Mouse (Mus musculus) left cerebral cortex, postnatal 4 days (tissue): ENCODE measurements around the gene Mcf2l. TPM values are rescaled to one million over a fixed set of nuclear protein-coding genes. Genes with fewer than 3 reads are reported as not detected.

Experiments used
- DNase-seq: peaks from one replicate; pipeline ENCODE4 v3.0.0-alpha.2; 2022
- intact Hi-C: fragments of 180-260 bp; cut with DNase I; formaldehyde crosslinking; loops from one replicate; pipeline ENCODE4 v1.15.1; 2025
- total RNA-seq, 2 experiments: library from RNA; stranded (reverse); gene quantifications; 2 replicates each; pipeline ENCODE4 v1.2.3; 2021

Mcf2l gene
- total RNA-seq, 2 experiments from 2014 or later = 399 to 404 TPM

- intact Hi-C loops = no loop called here
- peak; percentile 60 for DNase-seq
These were observed 74.3 kb downstream of the Mcf2l start for GRCm38 (mm10) chr8:12947604-12948573.

- peak; percentile 72 for DNase-seq
- intact Hi-C loops = no loop called here
These were observed 75.0 kb downstream of the Mcf2l start for GRCm38 (mm10) chr8:12948574-12948961.

- DNase-seq = no peak
- intact Hi-C loops = no loop called here
These were observed 77.5 kb downstream of the Mcf2l start for GRCm38 (mm10) chr8:12951051-12951630.

- no peak for DNase-seq
- intact Hi-C loops = no loop called here
These were observed 79.1 kb downstream of the Mcf2l start for GRCm38 (mm10) chr8:12952699-12953098.

GRCm38 (mm10) chr8:12955362-12955879 lies 81.8 kb downstream of the Mcf2l start:
- intact Hi-C loops = no loop called here
- no peak for DNase-seq

- intact Hi-C loops = no loop called here
- no peak for DNase-seq
These were observed 82.3 kb downstream of the Mcf2l start for GRCm38 (mm10) chr8:12955880-12956279.

- intact Hi-C loops = no loop called here
- no peak for DNase-seq
These were observed 83.3 kb downstream of the Mcf2l start for GRCm38 (mm10) chr8:12956941-12957340.

- intact Hi-C loops = no loop called here
- no peak for DNase-seq
These were observed 83.8 kb downstream of the Mcf2l start for GRCm38 (mm10) chr8:12957419-12957818.

- intact Hi-C loops = no loop called here
- no peak for DNase-seq
These were observed 87.0 kb downstream of the Mcf2l start for GRCm38 (mm10) chr8:12960609-12961008.

- intact Hi-C loops = no loop called here
- DNase-seq = no peak
These were observed 87.6 kb downstream of the Mcf2l start for GRCm38 (mm10) chr8:12961211-12961610.

GRCm38 (mm10) chr8:12961821-12962534 lies 88.4 kb downstream of the Mcf2l start:
- DNase-seq = no peak
- intact Hi-C loops = no loop called here

- intact Hi-C loops = no loop called here
- no peak for DNase-seq
These were observed 89.2 kb downstream of the Mcf2l start for GRCm38 (mm10) chr8:12962541-12963380.

- intact Hi-C loops = no loop called here
- DNase-seq = no peak
These were observed 102.7 kb downstream of the Mcf2l start for GRCm38 (mm10) chr8:12976290-12976689.

GRCm38 (mm10) chr8:12976723-12977122 lies 103.1 kb downstream of the Mcf2l start:
- DNase-seq = no peak
- intact Hi-C loops = no loop called here

- intact Hi-C loops = no loop called here
- no peak for DNase-seq
These were observed 103.7 kb downstream of the Mcf2l start for GRCm38 (mm10) chr8:12977325-12977724.

- intact Hi-C loops = no loop called here
- DNase-seq = no peak
These were observed 104.7 kb downstream of the Mcf2l start for GRCm38 (mm10) chr8:12978308-12978707.

- intact Hi-C loops = no loop called here
These were observed 105.1 kb downstream of the Mcf2l start for GRCm38 (mm10) chr8:12978726-12979125.

GRCm38 (mm10) chr8:12983681-12984467 lies 110.3 kb downstream of the Mcf2l start:
- intact Hi-C loops = no loop called here
- DNase-seq = peak; percentile 28

More at GRCm38 (mm10) chr8:12978726-12979125, 105.1 kb downstream of the Mcf2l start:
- peak; percentile 65 for DNase-seq

GRCm38 (mm10) chr8:12984601-12985243 lies 111.1 kb downstream of the Mcf2l start:
- intact Hi-C loops = no loop called here
- no peak for DNase-seq
